Mouse (Mus musculus): ENCODE measurements around the gene Ube2e3.

DNA sequence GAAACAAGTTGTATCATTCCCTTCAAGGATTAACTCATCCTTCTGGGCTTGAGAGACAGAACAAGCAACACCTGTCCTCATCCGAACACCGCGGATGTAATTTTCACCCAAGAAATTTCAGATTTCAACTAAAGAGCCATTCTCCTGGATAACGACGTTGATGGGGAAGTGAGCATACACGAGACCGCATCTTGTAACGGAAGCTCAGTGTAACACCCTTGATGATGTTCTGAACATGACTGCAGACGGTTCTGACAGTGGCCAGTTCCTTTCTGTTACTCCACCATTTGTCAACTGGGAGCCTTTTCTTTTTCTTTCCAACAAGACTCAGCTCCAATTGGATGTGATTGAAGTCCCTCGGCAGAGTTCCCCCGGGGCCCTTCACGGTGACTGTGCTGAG, 22.6 kb upstream of the Ube2e3 start:
- TF ChIP-seq MAX (IDR thresholded peaks at IDR 0.05) (no peak), CTCF (IDR thresholded peaks at IDR 0.05; ENCODE audit: control insufficient read depth, insufficient read depth, insufficient read length) (no peak), MYOD1 (IDR thresholded peaks at IDR 0.05; ENCODE audit: control insufficient read depth, insufficient read length, low read depth) (no peak), MYOG (IDR thresholded peaks at IDR 0.05; ENCODE audit: control insufficient read depth, extremely low read depth, insufficient read length) (no peak)
